Mouse (Mus musculus): ENCODE results near the gene Sec61a1. TPM values are rescaled to one million over a fixed set of nuclear protein-coding genes. Genes with fewer than 3 reads are reported as not detected.

The Sec61a1 gene
- total RNA-seq, 2 experiments from 2014 or later: 168 to 207 TPM

DNA sequence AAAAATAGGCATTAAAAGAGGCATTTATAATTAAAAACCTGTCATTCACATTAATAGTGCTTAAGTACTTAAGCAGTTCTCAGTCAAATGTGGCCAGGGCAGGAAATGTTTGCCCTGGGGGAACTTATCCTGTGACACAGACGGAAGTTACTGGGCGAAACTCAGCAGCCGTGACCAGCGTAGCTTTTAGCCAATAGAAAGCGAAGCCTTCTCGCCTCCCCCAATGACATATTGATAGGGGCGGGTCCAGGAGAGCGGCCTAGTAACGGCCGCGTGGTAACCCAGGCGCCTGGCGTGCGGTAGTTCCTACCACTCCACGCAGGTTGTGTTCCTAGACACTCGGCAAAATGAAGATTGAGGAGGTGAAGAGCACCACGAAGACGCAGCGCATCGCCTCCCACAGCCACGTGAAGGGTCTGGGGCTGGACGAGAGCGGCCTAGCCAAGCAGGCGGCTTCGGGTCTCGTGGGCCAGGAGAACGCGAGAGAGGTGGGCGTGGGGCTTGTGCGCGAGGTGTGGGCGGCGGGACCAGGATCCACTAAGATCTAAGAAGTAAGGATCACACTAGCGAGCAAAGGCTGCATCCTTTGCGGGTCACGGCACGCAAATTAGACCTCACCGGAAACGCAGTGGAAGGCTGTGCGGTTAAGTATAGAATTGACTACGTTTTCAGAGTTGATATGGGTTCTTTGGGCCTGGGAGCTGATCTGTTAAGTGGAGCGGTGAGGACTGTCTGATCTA lies 53.4 kb downstream of the Sec61a1 start, which contains the start of gene Ruvbl1:
Ruvbl1 (plus strand) TSS at position 229 of the 740 bp plus-strand sequence.
- DNase-seq (ENCODE audit: low spot score in 2 of 2): peak; percentile 76 to 82

DNA sequence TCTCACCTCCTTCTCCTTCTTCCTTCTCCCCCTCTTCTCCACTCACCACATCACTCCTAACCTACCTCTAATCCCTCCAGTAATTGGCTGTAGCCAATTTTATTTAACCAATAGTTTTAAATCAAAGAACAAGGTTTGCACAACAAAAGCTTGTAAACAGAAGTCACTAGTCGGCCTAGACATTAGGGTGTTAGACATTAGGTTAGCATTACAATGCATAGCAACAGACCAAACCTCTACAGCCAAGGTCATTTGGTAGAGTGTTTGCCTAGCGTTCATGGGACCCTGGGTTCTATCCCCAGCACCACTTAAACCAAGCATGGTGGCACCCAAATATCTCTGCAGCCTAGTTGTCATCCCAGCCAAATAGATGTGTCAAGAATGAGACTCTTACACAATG lies 64.2 kb downstream of the Sec61a1 start:
- DNase-seq (ENCODE audit: low spot score in 2 of 2): no peak

Other genes with a start within 250 kb of the Sec61a1 start
- gene Eefsec, start 72.4 kb downstream of the Sec61a1 start, total RNA-seq (2021): 10 to 100 TPM in 1 of 2 experiments, 1 to 10 TPM in 1; 10.0 to 17.4 TPM
- gene Ruvbl1, start 53.5 kb downstream of the Sec61a1 start, total RNA-seq (2021): 10 to 100 TPM; 31.0 to 36.9 TPM
- 1 to 10 TPM in 1 of 2 experiments, under 1 TPM in 1; 0.89 to 3.0 TPM for gene Kbtbd12, start 119.0 kb upstream of the Sec61a1 start, total RNA-seq (2021)
- gene Mgll, start 205.5 kb upstream of the Sec61a1 start, total RNA-seq (2021): 100 to 1,000 TPM; 197 to 247 TPM

All from adrenal gland, adult 18-20 months (tissue).